Mouse (Mus musculus): Measurements from ENCODE around the gene Efna5. TPM values are rescaled to one million over a fixed set of nuclear protein-coding genes. Genes with fewer than 3 reads are reported as not detected.

Efna5 gene
- polyA plus RNA-seq, 1 experiment from 2014 or later, result 17.3 TPM

DNA sequence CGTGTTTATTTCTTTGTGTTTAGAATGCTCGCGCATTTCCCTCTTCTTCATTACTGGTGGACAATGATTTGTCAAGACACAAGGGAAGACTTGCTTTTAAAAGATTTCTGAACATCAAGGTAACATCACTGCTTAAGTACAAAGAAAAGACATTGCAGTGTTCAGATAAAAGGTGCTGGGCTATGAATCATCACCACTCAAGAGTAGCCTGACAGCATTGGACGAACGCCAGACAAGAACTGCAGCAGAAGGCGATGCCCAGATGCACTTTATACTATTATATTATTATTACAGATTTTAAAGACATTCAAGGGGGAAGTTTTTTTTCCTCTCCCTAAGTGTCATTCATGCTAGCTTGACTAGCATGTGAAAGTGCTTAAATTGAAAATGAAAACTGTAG is 228.7 kb downstream of the Efna5 start:
- H3K4me2 ChIP-seq (ENCODE audit: low read length), result no peak overlapping the region
- no peaks in the 10 kb centered on the region for H3K36me3 ChIP-seq (ENCODE audit: insufficient read depth, low read length)
- DNase-seq (ENCODE audit: low spot score) (no peak), ATAC-seq (replicated peaks; ENCODE audit: low FRiP score, low read depth) (no peak)
- H3K27me3 ChIP-seq (ENCODE audit: insufficient read depth, low read length), result no peaks in the 10 kb centered on the region
- no peak overlapping the region for H3K9ac ChIP-seq (ENCODE audit: low read depth, low read length)
- WGBS, result 80% methylated on average over 6 of the region's 6 CpGs
- no peak overlapping the region for H3K27ac ChIP-seq
- TF ChIP-seq CTCF (IDR thresholded peaks at IDR 0.05; ENCODE audit: low read depth), result no peak
- H3K4me3 ChIP-seq (replicated peaks; ENCODE audit: low read depth, low read length), result no peak overlapping the region
- no peaks in the 10 kb centered on the region for H3K9me3 ChIP-seq (replicated peaks; ENCODE audit: low read length)
- no peaks in the 10 kb centered on the region for H3K4me1 ChIP-seq (replicated peaks; ENCODE audit: insufficient read depth, low read length)

GRCm38 (mm10) chr17:62651696-62652095 is 229.4 kb downstream of the Efna5 start:
- ATAC-seq (replicated peaks; ENCODE audit: low FRiP score, low read depth), result no peak
- TF ChIP-seq CTCF (IDR thresholded peaks at IDR 0.05; ENCODE audit: low read depth), result no peak
- Histone ChIP-seq H3K9ac (ENCODE audit: low read depth, low read length) (no peak overlapping the region), H3K36me3 (ENCODE audit: insufficient read depth, low read length) (no peaks in the 10 kb centered on the region), H3K4me2 (ENCODE audit: low read length) (0 out of 2 replicates have a peak overlapping the region, but pooled peaks have one; percentile 2), H3K27me3 (ENCODE audit: insufficient read depth, low read length) (no peaks in the 10 kb centered on the region), H3K4me3 (replicated peaks; ENCODE audit: low read depth, low read length) (no peak overlapping the region), H3K9me3 (replicated peaks; ENCODE audit: low read length) (no peaks in the 10 kb centered on the region), H3K4me1 (replicated peaks; ENCODE audit: insufficient read depth, low read length) (no peaks in the 10 kb centered on the region), H3K27ac (no peak overlapping the region)
- WGBS, result 52% methylated on average over 8 of the region's 8 CpGs
- DNase-seq (ENCODE audit: low spot score), result peak; percentile 27

- 88% methylated on average over 10 of the region's 10 CpGs for WGBS
- Histone ChIP-seq H3K4me2 (ENCODE audit: low read length) (no peak overlapping the region), H3K27ac (no peak overlapping the region), H3K9me3 (replicated peaks; ENCODE audit: low read length) (no peaks in the 10 kb centered on the region), H3K36me3 (ENCODE audit: insufficient read depth, low read length) (no peaks in the 10 kb centered on the region), H3K4me3 (replicated peaks; ENCODE audit: low read depth, low read length) (no peak overlapping the region), H3K9ac (ENCODE audit: low read depth, low read length) (no peak overlapping the region), H3K27me3 (ENCODE audit: insufficient read depth, low read length) (no peaks in the 10 kb centered on the region), H3K4me1 (replicated peaks; ENCODE audit: insufficient read depth, low read length) (no peaks in the 10 kb centered on the region)
- no peak for ATAC-seq (replicated peaks; ENCODE audit: low FRiP score, low read depth)
- no peak for DNase-seq (ENCODE audit: low spot score)
- TF ChIP-seq CTCF (IDR thresholded peaks at IDR 0.05; ENCODE audit: low read depth), result no peak
Observed at GRCm38 (mm10) chr17:62649293-62649950, 231.7 kb downstream of the Efna5 start.

GRCm38 (mm10) chr17:62646836-62647235 is 234.3 kb downstream of the Efna5 start:
- DNase-seq (ENCODE audit: low spot score), result no peak
- 96% methylated on average over 8 of the region's 8 CpGs for WGBS
- TF ChIP-seq CTCF (IDR thresholded peaks at IDR 0.05; ENCODE audit: low read depth), result no peak
- H3K4me3 ChIP-seq (replicated peaks; ENCODE audit: low read depth, low read length), result no peak overlapping the region
- no peak overlapping the region for H3K4me2 ChIP-seq (ENCODE audit: low read length)
- no peak overlapping the region for H3K27ac ChIP-seq
- no peak overlapping the region for H3K9ac ChIP-seq (ENCODE audit: low read depth, low read length)
- ATAC-seq (replicated peaks; ENCODE audit: low FRiP score, low read depth), result no peak
- no peaks in the 10 kb centered on the region for H3K36me3 ChIP-seq (ENCODE audit: insufficient read depth, low read length)
- H3K4me1 ChIP-seq (replicated peaks; ENCODE audit: insufficient read depth, low read length), result no peaks in the 10 kb centered on the region
- H3K9me3 ChIP-seq (replicated peaks; ENCODE audit: low read length), result no peaks in the 10 kb centered on the region
- H3K27me3 ChIP-seq (ENCODE audit: insufficient read depth, low read length), result no peaks in the 10 kb centered on the region

GRCm38 (mm10) chr17:62642447-62643145 is 238.5 kb downstream of the Efna5 start:
- no peak for TF ChIP-seq CTCF (IDR thresholded peaks at IDR 0.05; ENCODE audit: low read depth)
- Histone ChIP-seq H3K36me3 (ENCODE audit: insufficient read depth, low read length) (no peaks in the 10 kb centered on the region), H3K27me3 (ENCODE audit: insufficient read depth, low read length) (no peaks in the 10 kb centered on the region), H3K9me3 (replicated peaks; ENCODE audit: low read length) (no peaks in the 10 kb centered on the region), H3K9ac (ENCODE audit: low read depth, low read length) (no peak overlapping the region), H3K4me1 (replicated peaks; ENCODE audit: insufficient read depth, low read length) (no peaks in the 10 kb centered on the region), H3K27ac (no peak overlapping the region), H3K4me3 (replicated peaks; ENCODE audit: low read depth, low read length) (no peak overlapping the region), H3K4me2 (ENCODE audit: low read length) (no peak overlapping the region)
- ATAC-seq (replicated peaks; ENCODE audit: low FRiP score, low read depth), result no peak
- 75% methylated on average over 12 of the region's 12 CpGs for WGBS
- DNase-seq (ENCODE audit: low spot score), result no peak

- DNase-seq (ENCODE audit: low spot score), result no peak
Observed at GRCm38 (mm10) chr17:62640654-62641053, 240.5 kb downstream of the Efna5 start.

More at GRCm38 (mm10) chr17:62640654-62641053, 240.5 kb downstream of the Efna5 start:
- Histone ChIP-seq H3K4me2 (ENCODE audit: low read length) (no peak overlapping the region), H3K4me3 (replicated peaks; ENCODE audit: low read depth, low read length) (no peak overlapping the region), H3K27me3 (ENCODE audit: insufficient read depth, low read length) (no peaks in the 10 kb centered on the region), H3K27ac (no peak overlapping the region), H3K36me3 (ENCODE audit: insufficient read depth, low read length) (no peaks in the 10 kb centered on the region), H3K9ac (ENCODE audit: low read depth, low read length) (no peak overlapping the region), H3K9me3 (replicated peaks; ENCODE audit: low read length) (no peaks in the 10 kb centered on the region), H3K4me1 (replicated peaks; ENCODE audit: insufficient read depth, low read length) (no peaks in the 10 kb centered on the region)
- no peak for ATAC-seq (replicated peaks; ENCODE audit: low FRiP score, low read depth)
- 83% methylated on average over 6 of the region's 6 CpGs for WGBS
- TF ChIP-seq CTCF (IDR thresholded peaks at IDR 0.05; ENCODE audit: low read depth), result no peak

Data from kidney, postnatal 0 days (tissue).